Mouse (Mus musculus) yolk sac, embryonic 10.5 days (tissue): ENCODE data around the gene Nsmce4a.
"Not testable (repeated sequence)": the region's sequence is repeated elsewhere in the genome, so short reads cannot be mapped to it uniquely, and the experiment has no call there.

Experiments used
- DNase-seq: peaks from one replicate; pipeline ENCODE4 v3.0.0-alpha.2; 2017; ENCODE audit warnings: low spot score

Gene Nsmce4a

DNA sequence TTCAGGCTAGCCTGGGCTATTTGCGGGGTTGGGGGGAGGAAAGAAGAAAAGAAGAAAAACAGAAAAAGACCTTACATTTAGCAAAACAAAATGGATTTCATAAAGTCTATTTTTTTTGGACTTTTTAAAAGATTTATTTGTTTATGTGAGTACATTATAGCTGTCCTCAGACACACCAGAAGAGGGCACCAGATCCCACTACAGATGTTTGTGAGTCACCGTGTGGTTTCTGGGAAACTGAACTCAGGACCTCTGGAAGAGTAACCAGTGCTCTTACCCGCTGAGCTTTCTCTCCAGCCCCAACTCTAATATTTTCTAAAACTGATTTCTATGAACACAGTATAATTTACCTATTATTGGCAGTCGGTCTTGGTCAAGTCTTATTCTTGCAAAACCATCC lies 37.7 kb downstream of the Nsmce4a start:
- no peak for DNase-seq

GRCm38 (mm10) chr7:130533316-130534260 lies 39.3 kb downstream of the Nsmce4a start:
- DNase-seq: peak; percentile 79

DNA sequence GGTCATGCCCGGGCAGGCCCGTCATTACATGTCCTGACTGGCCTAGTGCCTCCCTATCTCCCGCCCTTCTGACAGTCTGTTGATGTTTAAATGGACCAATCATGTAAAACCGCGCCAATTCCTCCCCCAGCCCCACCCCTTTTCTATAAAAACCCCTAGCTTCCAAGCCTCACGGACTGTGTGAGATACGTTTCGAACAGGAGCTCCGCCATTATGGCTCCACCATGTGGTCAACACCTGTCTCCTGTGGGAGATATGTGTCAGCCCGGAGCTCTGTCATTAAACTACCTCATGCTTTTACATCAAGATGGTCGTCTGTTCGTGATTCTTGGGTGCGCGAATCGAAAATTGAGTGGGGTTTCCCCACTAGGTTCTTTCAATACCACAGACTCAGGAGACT lies 41.8 kb downstream of the Nsmce4a start:
- DNase-seq: not testable (repeated sequence)

- no peak for DNase-seq
Observed at GRCm38 (mm10) chr7:130527306-130527705, 45.6 kb downstream of the Nsmce4a start.

DNA sequence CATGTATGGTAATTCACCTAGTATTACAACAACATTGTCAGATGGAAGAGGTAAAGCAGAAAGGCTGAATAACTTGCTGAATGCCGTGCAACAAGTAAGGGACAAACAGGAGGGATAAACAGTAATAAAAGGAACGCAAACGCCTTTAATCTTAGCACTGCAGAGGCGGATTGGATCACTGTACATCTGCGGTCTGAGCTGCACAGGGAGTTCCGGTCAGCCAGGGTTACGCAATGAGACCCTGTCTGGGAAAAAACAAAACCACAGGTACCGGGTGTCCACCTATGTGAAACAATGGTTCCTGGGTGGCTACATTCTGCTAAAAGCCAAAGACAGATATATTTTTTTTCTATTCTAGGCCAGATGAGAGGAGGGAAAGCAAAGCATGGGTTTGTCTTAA lies 49.5 kb downstream of the Nsmce4a start:
- DNase-seq: no peak

GRCm38 (mm10) chr7:130520812-130521422 lies 52.0 kb downstream of the Nsmce4a start:
- DNase-seq: peak; percentile 83

DNA sequence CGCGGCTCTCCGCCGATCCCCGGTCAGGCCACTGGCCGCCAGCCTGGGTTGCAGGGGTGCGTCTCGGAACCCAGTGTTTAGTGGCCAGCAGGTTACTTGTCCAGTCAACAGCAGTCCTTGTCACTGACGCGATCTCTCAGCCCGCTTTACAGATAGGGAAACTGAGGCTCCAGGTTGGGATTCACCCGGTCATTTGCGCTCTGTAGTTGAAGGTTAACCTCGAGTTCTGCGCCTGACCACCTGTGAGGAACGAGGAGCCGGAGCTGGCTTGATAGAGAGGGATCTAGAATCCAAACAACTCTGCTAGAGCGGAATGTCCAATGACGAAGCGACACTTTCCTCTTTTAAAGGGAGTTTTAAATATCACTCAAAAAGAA lies 52.9 kb downstream of the Nsmce4a start, which contains the start of gene Ate1:
Gene Ate1 (minus strand): TSS at position 321 of the 377 bp plus-strand sequence.
- DNase-seq: no peak

DNA sequence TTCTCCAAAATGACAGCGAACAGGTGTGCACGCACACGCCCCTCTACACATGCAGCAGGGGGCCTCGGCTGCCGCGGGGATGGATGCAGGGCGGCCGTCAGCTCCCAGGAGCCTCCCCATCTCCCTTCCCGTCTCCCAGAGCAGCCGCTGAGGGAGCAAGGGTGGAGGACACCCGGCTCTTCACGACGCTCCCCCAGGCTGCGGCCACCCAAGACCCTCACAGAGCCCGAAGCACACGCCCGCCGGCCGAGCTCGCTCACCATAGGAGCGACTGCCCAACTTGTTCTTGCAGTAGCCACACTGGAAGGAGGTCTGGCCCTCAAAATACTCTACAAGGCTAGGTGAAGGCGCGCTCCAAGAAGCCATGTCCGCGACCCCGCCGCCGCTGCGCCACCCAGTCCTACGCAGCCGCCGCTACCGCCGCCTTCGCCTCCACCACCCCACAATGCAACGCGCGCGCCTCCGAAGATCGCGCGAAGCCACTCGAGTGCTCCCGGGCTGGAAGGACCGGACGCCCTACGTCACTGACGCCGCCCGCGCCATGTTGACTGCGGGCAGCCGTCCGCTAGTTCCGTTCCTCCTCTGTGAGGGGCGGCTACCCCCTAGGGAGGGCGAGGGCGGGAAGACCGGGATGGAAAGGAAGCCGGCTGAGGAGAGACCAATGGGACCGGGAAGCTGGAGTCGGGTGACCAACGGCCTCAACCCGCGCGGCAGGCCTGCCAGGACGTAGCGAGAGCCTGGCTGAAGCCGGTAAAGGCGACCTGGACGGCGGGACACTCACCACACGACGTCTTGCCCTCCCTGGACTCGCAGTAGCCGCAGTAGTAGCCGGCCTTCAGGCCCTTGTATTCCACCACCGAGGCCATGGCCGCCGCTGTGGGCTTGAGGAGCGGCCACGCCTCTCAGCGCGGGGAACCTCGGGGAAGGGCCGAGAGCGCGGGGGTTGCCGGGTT lies 53.5 kb downstream of the Nsmce4a start:
- peak; percentile 98 for DNase-seq

DNA sequence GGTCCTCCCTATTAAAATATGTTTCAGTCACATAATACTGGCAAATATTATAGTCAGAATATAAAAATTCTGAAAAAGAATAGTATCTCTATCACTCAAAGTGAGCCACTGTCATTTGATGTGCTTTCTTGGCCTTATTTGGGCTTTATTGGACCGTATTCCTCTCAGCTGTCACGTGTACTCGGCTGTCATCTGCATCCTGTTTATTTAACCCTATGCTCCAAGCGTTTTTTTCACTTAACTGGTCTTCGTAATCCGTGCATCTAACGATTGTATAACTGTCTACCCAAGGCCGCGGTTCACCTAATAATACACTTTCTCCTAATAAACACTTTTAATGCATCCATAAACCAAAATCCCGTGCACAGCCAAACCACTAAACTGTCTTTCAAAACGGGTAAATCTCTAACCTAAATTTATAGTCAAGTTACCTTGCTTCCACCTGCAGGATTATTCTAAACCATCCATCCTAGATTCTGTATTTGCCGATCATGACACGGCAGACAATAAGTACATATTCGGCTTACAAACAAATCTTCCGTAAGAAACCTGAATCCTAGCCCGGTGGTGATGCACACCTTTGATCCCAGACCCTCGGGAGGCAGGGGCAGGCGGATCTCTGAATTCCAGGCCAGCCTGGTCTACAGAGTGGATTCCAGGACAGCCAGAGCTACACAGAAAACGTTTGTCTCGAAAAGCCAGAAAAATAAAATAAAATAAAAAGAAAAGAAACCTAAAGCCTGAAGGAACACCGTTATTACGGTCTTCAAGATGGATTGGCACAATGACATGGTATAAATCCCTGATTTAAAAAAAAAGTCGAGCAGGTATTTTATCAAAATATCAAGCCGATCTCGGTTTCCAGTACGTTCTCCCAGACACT lies 54.5 kb downstream of the Nsmce4a start:
- no peak for DNase-seq

GRCm38 (mm10) chr7:130510243-130510642 lies 62.7 kb downstream of the Nsmce4a start:
- no peak for DNase-seq

DNA sequence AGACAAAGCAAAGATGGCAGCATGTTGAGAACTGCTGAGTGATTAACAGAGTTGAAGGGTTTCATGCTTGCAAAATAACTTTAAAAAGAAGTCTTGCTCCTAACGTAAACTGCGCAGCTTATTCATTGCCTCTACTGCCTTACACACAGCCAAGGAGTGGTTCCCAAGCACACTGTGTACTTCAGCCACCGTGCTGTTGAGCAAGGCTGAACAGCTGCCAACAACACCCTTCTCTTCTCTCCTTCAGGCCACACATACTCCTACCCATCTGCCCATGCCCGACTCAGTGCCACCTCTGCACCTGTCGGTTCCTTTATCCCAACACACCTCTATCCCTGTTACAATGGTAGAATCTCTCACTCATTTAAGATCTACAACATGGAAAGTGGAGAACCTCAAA lies 69.9 kb downstream of the Nsmce4a start:
- no peak for DNase-seq

- no peak for DNase-seq
Observed at GRCm38 (mm10) chr7:130501499-130501898, 71.4 kb downstream of the Nsmce4a start.

DNA sequence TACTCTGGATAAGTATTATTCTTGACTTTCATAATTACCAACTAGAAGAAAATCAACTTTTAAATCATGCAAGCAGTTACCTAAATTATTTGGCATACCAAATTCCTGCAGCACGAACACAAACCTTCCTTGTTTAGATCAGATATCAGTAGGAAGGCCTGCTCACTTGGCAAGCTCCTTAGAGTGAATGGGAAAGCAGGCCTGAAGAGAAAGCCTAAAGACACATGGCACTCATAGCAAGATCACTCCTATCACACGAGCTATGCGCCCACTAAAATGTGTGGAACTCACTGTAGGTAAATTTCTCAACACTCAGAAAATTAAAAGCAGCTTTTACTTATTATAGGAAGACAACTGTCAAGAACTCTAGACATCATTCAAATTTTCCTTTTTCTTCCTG lies 79.6 kb downstream of the Nsmce4a start:
- DNase-seq: no peak

DNA sequence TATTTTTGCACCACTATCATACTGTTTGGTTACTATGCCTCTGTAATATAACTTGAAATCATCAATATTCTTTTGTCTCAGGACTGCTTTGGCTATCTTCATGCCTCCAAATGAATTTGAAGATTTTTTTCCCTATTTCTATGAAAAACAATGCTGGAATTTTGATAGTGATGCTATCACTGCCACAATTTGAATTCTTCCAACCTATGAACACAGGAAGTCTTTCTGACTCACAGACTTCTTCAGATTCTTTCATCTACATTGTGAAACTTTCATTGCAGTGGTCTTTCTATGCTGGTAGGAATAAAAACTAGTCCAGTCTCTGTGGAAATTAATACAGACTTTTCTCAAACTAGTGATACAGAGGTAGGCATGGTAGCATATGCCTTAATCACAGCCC lies 80.9 kb downstream of the Nsmce4a start:
- DNase-seq: no peak
